Mouse (Mus musculus): Measurements from ENCODE around the gene F5.

Gene F5

DNA sequence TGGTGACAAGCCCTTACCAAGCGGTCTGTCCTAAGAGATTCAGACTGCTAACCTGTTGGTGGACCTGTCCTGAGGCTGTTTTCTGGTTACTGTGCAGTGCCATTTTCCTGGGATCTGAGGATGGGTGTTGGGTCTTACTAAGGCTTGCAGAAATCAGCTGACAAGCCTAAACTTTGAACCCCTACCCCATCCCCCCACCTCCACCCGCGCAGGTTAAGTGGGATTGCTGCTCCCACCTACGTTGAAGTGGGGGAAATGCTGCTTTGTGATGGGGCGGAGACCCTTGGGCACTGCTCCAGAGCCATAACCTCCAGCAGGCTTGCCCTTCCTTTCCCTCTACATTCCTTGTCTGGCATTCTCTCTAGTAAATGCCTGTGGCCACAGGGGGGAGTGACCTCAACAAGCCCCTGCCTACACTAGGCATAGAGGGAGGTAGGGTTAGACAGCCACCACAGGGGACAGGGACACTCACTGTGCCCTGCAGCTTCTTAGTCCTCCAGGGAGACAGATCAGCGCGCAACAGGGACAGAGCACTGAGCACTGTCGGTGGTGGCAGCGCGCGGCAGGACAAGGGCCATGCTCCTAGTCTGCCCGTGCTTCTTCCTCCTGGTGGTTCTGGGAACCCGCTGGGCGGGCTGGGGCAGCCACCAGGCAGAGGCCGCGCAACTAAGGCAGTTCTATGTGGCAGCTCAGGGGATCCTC lies at the start of gene F5:
TSS of gene F5 (plus strand) at position 452 of the 702 bp plus-strand sequence.
- DNase-seq (ENCODE audit: low read depth, low spot score), result no peak

DNA sequence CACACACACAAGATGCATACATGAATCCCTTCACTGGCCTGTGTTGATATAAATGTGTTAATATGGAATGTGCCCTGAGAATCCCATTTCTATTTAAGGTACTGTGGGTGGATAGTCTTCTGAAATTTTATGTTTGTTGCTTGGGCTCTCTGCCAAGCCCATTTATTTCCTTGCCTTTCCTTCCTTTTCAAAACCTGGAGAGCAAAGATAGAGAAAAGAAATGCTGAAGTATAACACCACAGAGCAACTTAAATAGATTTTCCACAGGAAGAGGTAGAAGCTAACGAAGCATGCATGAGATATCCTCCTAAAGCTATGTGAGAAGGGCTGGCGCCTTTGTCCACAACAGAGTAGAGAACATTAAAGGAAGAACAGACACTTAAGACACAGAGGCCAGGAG lies 41.9 kb upstream of the F5 start:
- DNase-seq (ENCODE audit: low read depth, low spot score), result peak; percentile 61

DNA sequence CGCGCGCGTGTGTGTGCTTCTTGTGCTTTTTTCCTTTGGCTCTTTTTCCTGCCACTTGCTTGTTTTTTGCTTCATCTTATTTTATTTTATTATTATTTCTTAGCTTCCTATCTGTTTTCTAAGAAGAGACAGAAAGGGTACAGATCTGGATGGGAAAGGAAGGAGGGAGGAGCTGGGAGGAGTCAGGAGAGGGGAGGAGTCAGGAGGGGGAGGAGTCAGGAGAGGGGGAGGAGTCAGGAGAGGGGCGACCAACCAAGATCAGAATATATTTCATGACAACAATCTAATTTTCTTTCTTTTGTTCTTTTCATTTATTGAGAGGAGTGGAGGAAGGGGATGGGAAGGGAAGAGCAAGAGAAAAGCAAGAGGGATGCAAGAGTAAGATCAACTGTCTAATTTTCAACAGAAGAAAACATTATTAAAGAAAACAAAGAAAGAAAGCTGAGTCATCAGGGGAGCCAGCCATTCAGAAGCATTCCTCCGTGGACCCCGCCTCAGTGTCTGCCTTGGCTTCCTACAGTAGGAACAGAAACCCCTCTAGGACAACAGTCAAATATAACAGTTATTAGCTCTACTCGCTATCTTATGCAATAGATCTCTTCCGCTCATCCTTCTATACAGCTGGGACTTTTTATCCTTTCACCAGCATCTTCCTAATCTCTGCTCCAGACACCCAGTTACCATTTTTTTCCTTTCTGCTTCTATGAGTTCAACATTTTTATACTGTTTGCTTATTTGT lies 40.9 kb upstream of the F5 start:
- DNase-seq (ENCODE audit: low read depth, low spot score), result no peak

DNA sequence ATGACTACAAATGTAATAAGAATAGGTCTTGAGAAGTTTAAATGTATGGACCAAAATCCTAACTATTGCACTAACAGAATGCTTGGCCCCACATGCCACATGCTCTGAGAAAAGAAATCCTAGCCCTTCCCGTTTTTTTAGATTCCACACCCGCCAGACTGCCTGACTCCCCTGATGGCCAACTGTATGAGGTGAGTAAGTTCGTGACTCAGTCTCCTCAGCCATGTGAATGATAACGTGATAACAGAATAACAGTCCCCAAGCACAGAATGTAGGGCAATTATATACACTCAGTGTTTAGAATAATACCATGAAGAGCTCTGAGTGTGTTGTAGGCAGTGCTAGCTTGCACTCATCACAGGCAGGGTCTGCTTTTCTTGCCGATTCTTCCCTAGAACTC lies 37.4 kb upstream of the F5 start:
- DNase-seq (ENCODE audit: low read depth, low spot score), result no peak

DNA sequence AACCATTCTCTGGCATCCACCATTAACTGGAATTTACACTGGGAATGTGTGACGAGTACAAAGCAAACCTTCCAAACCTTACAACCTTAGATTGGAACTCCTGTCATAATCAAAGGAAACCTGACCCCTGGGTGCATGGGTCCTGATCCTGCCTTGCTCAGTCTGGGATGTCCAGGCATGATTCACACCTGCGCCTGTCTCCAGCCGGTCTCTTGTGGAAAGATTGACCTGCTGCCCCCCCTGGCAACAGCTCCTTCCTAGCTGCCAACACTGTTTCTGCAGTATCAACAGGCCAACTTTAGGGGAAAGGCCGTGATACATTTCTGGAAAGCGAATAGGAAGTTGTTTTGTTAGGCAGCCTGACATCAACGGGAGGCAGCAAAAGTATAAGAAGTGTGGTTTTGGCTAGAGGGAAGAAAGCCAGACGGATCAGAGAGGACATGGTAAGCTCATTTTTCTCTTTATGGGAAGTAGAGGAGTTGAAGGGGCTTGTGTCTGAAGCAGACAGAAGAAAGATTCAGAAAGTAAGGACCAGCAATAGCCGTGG lies 36.6 kb upstream of the F5 start, which contains the start of gene Selp:
TSS of gene Selp (plus strand) at position 318 of the 547 bp plus-strand sequence.
- no peak for DNase-seq (ENCODE audit: low read depth, low spot score)

DNA sequence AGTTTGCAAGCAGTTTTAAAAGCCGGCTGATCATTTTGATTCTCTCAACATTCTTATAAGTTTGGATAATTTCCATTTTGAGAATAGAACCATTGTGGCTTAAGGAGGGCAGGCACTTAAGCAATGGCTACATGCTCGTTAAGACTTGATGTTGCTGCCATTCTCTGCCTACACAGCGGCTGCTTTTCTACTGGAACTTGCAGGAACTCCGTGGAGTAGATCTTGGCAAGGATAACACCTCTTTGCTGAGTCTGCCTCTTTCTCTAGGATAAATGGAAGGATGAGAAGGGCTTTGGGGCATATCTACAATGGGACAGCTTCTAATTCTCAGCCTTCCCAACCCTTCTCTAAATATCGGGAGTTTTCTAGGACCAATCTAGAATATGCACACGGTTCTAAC lies 36.0 kb upstream of the F5 start:
- peak; percentile 45 for DNase-seq (ENCODE audit: low read depth, low spot score)

DNA sequence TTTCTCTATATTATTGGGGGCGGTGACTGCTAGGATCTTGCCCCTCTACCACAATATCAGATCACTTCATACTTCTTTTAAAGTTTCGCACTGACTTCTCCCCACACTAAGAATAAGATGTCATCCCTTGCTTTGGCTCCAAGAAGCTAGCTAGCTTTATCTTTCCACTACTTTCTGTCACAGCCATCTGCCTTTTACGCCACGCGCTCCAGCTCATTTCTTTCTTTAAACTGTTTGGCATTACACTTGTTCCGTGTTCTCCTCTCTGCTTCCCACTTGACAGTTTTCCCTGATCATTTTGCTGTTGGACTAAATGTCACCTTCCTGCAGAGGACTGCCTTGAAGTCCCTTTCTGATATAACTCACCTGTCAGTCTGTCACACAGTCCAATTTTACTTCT lies 33.8 kb upstream of the F5 start:
- DNase-seq (ENCODE audit: low read depth, low spot score), result peak; percentile 35

DNA sequence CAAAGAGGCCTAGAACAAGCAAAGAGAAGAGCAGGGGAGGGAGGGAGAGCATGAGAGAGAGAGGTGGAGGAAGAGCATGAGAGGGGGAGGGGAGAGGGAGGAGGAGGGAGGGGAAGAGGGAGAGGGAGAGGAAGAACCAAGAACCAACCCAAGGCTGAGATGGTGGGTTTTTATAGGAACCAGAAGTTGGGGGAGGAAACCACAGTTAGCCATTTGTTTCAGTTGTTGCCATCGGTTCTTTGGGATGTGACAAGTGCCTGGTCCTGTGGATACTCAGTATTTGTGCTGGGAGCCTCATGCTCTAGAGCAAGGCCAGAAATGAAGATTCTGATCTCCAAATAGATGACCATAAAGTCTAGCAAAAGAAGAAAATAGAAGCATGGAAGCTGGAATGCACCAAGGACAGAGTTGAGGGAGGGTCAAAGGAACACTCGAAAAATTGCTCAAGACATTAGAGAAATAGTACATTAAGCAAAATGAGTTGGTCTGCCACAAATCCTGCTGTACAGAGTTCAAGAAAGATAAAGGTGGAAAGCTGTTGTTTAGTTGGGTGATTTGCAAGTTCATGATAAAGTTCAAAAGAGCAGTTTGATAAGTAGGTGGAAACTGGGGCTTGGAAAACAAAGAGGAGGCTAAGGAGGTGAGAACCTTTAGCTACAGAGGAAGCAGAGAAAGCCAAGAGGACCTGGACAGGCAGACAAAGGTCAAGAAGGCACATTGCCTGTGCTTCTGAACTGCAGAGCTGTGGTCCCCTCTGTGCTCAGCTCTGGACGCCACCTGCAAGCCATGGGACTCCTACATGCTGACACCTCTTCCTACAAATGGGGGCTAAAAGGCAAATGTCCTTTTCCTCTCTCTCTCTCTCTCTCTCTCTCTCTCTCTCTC lies 31.5 kb upstream of the F5 start:
- no peak for DNase-seq (ENCODE audit: low read depth, low spot score)

DNA sequence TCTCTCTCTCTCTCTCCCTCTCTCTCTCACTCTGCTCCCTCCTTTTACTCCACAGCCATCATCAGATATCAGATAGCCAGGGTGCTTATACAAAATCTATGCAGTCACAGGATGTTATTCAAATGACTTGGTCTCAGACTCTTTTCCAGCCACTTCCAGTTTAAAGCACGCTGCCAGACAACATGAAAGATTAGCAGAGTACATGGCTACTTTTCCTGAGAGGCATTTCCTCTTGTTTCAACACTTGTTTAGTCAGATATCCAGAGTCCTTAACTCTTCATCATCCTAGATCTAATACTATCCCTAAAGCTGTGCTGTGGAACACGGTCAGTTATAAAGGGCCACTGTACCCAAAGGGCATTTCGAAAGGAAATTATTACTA lies 30.9 kb upstream of the F5 start:
- DNase-seq (ENCODE audit: low read depth, low spot score), result no peak

DNA sequence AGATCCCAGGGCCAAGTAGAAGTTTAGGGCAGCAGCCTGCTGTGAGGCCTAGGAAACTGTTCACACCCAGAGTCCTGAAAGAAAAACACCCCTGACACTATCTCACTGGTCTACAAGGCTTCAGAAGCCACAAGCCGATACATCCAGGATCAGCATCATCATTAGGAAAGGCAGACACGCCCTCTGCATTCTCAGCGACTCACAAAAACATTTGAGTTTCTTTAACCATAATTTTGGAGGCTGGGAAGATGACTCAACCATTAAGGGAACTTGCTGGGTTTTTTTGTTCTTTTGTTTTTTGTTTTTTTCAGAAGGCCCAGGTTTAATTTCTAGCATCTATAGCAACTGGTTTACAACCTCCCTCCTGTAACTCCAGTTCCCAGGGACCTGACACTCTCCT lies 27.8 kb upstream of the F5 start:
- no peak for DNase-seq (ENCODE audit: low read depth, low spot score)

DNA sequence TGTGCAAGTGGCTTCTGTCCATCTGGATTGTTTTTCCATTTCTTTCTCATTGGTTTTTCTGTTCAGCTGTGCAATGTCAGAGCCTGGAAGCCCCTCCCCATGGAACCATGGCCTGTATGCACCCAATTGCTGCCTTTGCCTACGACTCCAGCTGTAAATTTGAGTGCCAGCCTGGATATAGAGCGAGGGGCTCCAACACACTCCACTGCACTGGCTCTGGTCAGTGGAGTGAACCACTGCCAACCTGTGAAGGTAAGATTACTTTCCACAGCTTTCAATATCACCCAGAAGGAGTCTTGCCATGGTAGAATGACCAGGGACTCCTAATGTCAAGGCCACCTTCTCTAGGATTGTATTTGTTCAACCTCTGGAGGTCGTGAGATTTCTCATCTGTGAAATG lies 21.6 kb upstream of the F5 start:
- DNase-seq (ENCODE audit: low read depth, low spot score), result no peak

DNA sequence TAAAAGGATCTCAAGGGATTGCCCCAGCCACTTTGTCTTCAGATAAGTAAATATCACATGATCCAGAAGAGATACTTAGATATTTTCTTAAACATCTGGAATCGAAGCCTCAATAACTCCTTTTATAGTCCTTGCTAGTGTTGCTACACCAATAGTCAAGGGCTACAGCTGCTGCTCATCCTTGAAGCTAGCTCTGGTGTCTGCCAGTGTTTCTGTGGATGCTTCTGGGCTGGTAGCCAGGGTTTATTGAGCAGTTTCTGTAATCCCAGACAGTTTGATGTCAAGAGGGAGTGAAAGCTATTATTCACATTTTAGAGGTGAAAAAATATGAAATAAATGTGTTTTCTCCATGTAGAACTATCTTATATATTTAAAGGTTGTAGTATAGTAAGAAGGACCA lies 19.0 kb upstream of the F5 start:
- DNase-seq (ENCODE audit: low read depth, low spot score), result peak; percentile 20

DNA sequence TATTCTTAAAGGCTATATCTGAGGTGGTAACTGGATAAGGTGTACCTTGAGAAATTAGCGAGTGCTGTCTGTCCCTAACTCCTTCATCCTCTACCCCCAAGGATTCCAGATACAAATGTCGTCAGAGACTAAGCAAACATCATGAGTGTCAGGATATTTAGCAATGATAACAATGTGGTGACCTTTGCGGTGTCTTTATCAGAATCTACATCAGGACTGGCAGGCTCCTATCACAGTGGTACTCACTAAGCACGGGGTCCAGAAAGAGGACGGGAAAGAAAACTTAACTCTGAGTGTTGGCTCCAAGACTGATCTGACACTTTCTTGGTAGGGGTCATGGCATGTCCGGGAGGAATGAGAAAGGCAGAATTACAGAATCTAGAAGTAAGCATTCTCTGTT lies 17.5 kb upstream of the F5 start:
- DNase-seq (ENCODE audit: low read depth, low spot score), result no peak

DNA sequence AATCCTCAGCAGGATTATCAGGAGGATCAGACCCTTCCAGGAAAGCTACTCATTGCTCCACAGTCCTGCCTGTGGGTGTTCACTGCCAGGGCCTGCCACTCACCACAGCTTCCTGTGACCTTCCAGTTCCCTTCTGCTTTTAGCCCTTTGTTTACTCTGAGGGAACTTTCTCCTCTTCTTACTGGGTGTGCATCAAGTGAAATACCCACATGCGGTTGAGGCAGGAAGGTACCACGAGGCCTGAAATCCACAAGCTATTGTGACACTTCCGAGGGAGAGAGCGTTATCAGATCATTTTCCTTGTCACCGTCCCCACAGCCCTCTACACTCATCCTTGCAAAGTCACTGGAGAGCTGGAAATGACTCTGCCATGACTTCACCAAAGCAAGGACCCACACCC lies 16.3 kb upstream of the F5 start:
- DNase-seq (ENCODE audit: low read depth, low spot score), result no peak

DNA sequence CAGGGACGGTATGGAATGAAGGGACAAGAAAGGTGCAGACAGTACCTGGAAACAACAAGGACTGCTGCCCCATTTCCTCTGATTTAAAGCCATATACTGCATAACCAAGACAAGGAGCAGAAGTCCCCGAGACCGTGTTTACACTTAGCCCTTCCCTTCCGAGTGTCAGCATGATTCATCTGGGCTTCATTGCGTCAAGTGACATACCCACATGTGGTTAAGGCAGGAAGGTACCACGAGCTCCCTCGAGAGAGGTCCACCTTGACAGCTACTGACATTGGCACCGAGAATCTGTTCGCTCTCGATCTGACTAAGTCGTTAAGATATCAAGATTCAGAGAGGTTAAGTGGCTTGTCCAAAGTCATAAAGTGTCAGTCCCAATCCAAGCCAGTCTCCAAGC lies 15.7 kb upstream of the F5 start:
- no peak for DNase-seq (ENCODE audit: low read depth, low spot score)

DNA sequence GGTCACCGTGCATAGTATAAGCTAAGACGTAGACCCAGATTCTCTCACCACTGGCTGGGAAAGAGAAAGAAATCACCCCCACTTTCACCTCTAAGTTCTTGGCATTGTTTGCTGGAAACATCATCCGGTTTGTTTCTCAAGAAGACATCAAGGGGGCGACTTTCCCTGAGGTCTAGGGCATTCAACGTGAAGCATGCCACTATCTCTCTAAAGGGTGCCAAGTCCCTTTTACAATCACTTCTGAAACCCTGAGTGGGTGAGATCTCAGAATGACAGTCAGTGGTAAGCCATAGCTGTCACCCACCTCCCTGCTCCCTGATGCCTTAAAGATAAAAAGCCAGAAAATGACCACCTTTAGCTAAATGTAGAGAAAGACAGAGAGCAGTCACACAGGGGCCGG lies 15.0 kb upstream of the F5 start:
- no peak for DNase-seq (ENCODE audit: low read depth, low spot score)

DNA sequence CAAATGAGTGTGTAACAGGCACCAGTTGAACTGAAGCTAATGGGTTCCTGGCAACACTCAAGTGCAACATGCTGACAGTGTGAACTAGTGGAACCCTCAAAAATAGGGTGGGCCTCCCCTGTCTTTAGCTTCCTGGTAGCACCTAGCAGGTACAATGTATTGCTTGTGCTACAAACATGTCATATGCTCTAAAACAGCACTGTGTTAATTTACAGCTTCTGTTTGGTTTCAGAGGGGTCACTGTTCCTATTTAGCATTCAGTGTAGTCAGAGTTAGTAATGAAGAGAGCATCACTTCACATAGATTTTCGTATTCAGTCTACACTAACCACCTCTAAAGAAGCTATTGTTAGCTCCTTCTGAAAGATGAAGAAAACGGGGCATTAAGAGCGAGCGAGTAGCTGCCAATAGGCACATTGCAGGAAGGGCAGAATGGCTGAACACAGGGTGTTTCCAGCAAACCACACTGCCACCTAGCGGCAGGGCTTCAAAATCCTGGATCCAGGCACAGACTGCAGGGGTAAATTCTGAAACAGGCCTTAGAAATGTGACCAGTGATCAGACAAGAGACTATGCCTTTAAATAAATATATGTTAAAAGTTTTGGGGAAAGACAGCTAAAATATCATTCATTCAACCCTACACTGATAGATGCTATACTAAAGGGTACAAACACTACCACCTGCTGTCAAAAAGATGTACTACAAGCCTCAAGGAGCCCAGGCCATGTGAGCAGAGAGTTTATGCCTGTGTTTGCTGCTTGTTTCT lies 13.1 kb upstream of the F5 start:
- DNase-seq (ENCODE audit: low read depth, low spot score), result peak; percentile 80

DNA sequence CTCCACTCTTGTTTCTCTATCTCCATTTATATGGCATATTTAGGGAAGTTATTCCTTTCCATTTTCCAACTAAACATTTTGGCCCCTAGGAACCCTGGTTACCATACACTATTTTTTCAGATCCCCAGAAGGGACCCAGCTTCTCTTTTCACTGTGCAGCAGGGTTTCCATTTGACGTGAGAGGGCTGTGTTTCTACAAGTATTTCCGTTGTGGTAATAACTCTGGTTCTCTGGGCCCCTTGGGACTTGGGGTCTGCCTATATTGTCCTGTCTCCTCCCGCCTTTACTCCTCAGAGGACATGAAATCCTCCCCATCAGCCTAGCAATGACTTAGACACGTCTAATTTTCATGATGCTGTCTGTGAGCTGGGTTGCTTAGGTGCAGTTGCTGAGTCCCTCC lies 12.2 kb upstream of the F5 start:
- no peak for DNase-seq (ENCODE audit: low read depth, low spot score)

DNA sequence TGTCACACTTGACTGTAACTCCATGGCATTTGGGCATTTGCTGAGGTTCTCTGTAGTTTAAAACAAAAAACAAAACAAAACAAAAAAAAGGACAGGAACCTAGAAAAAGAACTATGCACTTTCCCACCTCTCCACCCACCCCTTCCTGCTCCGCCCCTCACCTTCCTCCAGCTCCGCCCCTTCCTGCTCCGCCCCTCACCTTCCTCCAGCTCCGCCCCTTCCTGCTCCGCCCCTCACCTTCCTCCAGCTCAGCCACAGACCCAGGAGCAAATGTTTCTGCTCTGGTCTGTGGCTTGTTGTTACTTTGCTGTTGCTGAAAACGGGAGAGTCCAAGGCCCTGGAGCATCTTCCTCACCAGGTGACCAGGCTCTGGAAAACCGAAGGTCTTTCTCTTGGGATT lies 2.6 kb upstream of the F5 start:
- no peak for DNase-seq (ENCODE audit: low read depth, low spot score)

DNA sequence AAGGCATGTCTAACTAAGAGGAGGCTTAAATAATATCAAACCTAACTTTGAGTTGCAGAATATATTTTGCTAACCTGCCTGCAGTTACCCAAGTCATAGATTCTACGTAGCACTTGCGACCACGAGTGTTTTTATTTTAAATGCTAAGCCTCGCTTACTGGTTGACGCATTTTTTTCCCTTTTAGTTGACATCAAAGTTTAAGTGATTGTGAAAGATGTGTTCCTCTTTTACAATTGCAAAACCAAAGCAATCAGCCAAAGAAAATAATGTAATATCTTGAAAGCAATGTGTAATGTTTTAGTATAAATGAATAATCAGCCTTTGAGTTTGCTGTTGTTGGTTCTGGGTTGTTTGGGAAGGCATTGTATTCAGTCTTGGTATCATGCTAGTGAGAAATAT lies 1.2 kb downstream of the F5 start:
- no peak for DNase-seq (ENCODE audit: low read depth, low spot score)

DNA sequence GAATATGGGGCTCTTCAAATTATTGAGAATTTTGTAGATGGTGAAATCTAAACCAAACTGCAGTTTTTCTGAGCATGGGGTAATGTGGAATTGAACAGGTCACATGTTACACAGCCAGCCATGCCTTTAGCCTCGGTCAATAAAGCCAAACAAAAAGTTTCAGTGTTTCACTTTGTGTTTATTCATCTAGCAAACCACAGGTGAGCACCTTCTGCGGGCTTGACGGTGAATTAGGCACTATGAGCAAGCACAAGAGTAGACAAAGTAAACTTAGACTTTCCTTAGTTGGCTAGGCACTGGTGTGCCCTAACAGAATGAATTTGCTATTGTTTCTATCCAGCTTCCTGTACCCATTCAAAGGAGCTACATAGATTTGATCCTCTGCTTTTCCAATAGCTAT lies 3.3 kb downstream of the F5 start:
- DNase-seq (ENCODE audit: low read depth, low spot score), result no peak

Data from brain, adult 2 months (tissue).